Mouse (Mus musculus): ENCODE measurements around the gene Styxl1. TPM values are rescaled to one million over a fixed set of nuclear protein-coding genes. Genes with fewer than 3 reads are reported as not detected.

The Styxl1 gene
- total and polyA plus RNA-seq, 3 experiments, result 0.17 TPM; not detected in 2

DNA sequence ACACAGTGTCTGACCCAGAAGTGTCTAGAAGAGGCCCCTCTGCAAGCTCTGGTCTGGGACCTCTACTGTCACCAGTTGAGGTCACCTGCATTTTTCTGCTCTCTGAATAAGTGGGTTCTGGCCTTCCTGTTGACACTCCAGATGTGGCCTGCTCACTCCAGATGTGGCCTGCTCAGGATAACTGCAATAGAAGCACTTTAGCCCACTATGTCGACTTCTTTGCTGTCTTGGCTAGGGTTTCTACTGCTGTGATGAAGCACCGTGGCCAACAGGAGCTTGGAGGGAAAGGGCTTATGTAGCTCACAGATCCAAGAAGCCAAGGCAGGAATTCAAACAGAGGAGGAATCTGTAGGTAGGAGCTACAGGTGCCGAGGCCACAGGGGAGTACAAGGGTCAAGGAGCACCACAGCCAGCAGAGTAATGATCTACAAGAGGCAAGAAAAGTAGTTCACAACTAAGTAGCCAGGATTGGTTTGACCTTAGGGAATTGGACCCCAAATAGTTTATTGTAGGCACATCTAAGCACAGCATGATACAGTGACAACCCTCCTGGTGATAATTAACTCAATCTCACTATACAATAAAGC is 54.9 kb downstream of the Styxl1 start:
- Histone ChIP-seq H3K27me3 (ENCODE audit: control insufficient read depth in 1 of 2, insufficient read depth in 2 of 2, low read length in 2 of 2) (no peaks in the 10 kb centered on the region), H3K4me1 (ENCODE audit: control insufficient read depth in 1 of 2, insufficient read depth in 2 of 2, low read length in 2 of 2) (no peaks in the 10 kb centered on the region), H3K4me3 (ENCODE audit: control insufficient read depth in 1 of 2, insufficient read depth in 1 of 2, low read depth in 2 of 2, low read length in 2 of 2) (no peak overlapping the region), H3K79me2 (ENCODE audit: control insufficient read depth, insufficient read depth, low read length, poor library complexity) (no peaks in the 10 kb centered on the region), H3K27ac (ENCODE audit: control insufficient read depth, low read depth, low read length) (no peak overlapping the region), H3K9me3 (replicated peaks; ENCODE audit: insufficient read depth, low read length) (no peaks in the 10 kb centered on the region), H3K9ac (ENCODE audit: control insufficient read depth, low read depth, low read length, poor library complexity, severe bottlenecking) (no peak overlapping the region), H3K36me3 (ENCODE audit: control insufficient read depth in 1 of 2, insufficient read depth in 2 of 2, low read length in 2 of 2) (no peaks in the 10 kb centered on the region; a peak in 2 of 4 replicates)
- DNase-seq (ENCODE audit: low read depth, low spot score), result no peak
- TF ChIP-seq USF2 (IDR thresholded peaks at IDR 0.05; ENCODE audit: borderline replicate concordance in 1 of 2, insufficient read depth in 1 of 2, low read depth in 1 of 2, low read length in 2 of 2) (no peak), NELFE (IDR thresholded peaks at IDR 0.05; ENCODE audit: low read depth, low read length) (no peak), CHD2 (IDR thresholded peaks at IDR 0.05; ENCODE audit: low read length) (no peak), TBP (IDR thresholded peaks at IDR 0.05; ENCODE audit: low read depth, low read length) (no peak), GATA1 (IDR thresholded peaks at IDR 0.05; ENCODE audit: low read depth, low read length) (no peak), MYB (IDR thresholded peaks at IDR 0.05; ENCODE audit: low read depth, low read length) (no peak), ZMIZ1 (IDR thresholded peaks at IDR 0.05; ENCODE audit: low read depth, low read length) (no peak), GABPA (IDR thresholded peaks at IDR 0.05; ENCODE audit: low read depth, low read length) (no peak)

GRCm38 (mm10) chr5:135722121-135722520 is 56.1 kb downstream of the Styxl1 start:
- Histone ChIP-seq H3K79me2 (ENCODE audit: control insufficient read depth, insufficient read depth, low read length, poor library complexity) (no peaks in the 10 kb centered on the region), H3K9ac (ENCODE audit: control insufficient read depth, low read depth, low read length, poor library complexity, severe bottlenecking) (no peak overlapping the region), H3K4me3 (ENCODE audit: control insufficient read depth in 1 of 2, insufficient read depth in 1 of 2, low read depth in 2 of 2, low read length in 2 of 2) (no peak overlapping the region), H3K27me3 (ENCODE audit: control insufficient read depth in 1 of 2, insufficient read depth in 2 of 2, low read length in 2 of 2) (no peaks in the 10 kb centered on the region), H3K36me3 (ENCODE audit: control insufficient read depth in 1 of 2, insufficient read depth in 2 of 2, low read length in 2 of 2) (no peaks in the 10 kb centered on the region; a peak in 2 of 4 replicates), H3K9me3 (replicated peaks; ENCODE audit: insufficient read depth, low read length) (no peaks in the 10 kb centered on the region), H3K4me1 (ENCODE audit: control insufficient read depth in 1 of 2, insufficient read depth in 2 of 2, low read length in 2 of 2) (no peaks in the 10 kb centered on the region), H3K27ac (ENCODE audit: control insufficient read depth, low read depth, low read length) (no peak overlapping the region)
- no peak for TF ChIP-seq POLR2AphosphoS2 (IDR thresholded peaks at IDR 0.05; ENCODE audit: low read length)
- TF ChIP-seq POLR2AphosphoS5 (IDR thresholded peaks at IDR 0.05; ENCODE audit: borderline replicate concordance, low read depth, low read length), result no peak
- no peak for TF ChIP-seq CTCF (IDR thresholded peaks at IDR 0.05 in 2 of 3, conservative IDR thresholded peaks at IDR 0.05 in 1 of 3; ENCODE audit: control insufficient read depth in 1 of 3, insufficient read depth in 1 of 3, low read depth in 2 of 3, low read length in 3 of 3, poor library complexity in 1 of 3, severe bottlenecking in 1 of 3)
- TF ChIP-seq RAD21 (IDR thresholded peaks at IDR 0.05; ENCODE audit: low read depth, low read length), result no peak
- TF ChIP-seq BHLHE40 (IDR thresholded peaks at IDR 0.05; ENCODE audit: borderline replicate concordance, low read depth, low read length), result no peak
- TF ChIP-seq ZNF384 (IDR thresholded peaks at IDR 0.05; ENCODE audit: low read depth, low read length), result no peak
- no peak for TF ChIP-seq GATA1 (IDR thresholded peaks at IDR 0.05; ENCODE audit: low read depth, low read length)
- no peak for TF ChIP-seq E2F4 (IDR thresholded peaks at IDR 0.05; ENCODE audit: borderline replicate concordance, low read depth, low read length)
- no peak for TF ChIP-seq CHD1 (IDR thresholded peaks at IDR 0.05; ENCODE audit: low read depth, low read length)
- DNase-seq (ENCODE audit: low read depth, low spot score), result no peak

Data from MEL (cell line).